Mouse (Mus musculus): ENCODE measurements around the gene Gm49450. TPM values are rescaled to one million over a fixed set of nuclear protein-coding genes. Genes with fewer than 3 reads are reported as not detected.
A peak's percentile ranks its signal among the peaks of the same experiment; 100 is the strongest.

The Gm49450 gene
- polyA plus RNA-seq (2016; fragmentation: Nextera tagmentation; extraction: Ambion mirVana), result not detected in 2 replicates

GRCm38 (mm10) chr15:98953401-98954356 lies at the start of gene Gm49450, which contains the start of gene Tuba1a:
Gene Gm49450, minus strand, starts transcription at chr15:98953551.
Gene Tuba1a, minus strand, starts transcription at chr15:98953703.
- WGBS, result 5% methylated on average over 28 of the region's 28 CpGs
- Histone ChIP-seq H3K4me3 (peak within 1 kb of the TSS; percentile 92), H3K36me3 (replicated peaks) (peaks cover 26% of the 10 kb centered on the region), H3K4me1 (peaks cover 24% of the 10 kb centered on the region), H3K27me3 (replicated peaks; ENCODE audit: low read depth, poor library complexity, severe bottlenecking) (no peaks in the 10 kb centered on the region), H3K27ac (replicated peaks) (peak within 1 kb of the TSS; percentile 98), H3K9me3 (no peaks in the 10 kb centered on the region)
- DNase-seq (ENCODE audit: low spot score), result peak; percentile 98

DNA sequence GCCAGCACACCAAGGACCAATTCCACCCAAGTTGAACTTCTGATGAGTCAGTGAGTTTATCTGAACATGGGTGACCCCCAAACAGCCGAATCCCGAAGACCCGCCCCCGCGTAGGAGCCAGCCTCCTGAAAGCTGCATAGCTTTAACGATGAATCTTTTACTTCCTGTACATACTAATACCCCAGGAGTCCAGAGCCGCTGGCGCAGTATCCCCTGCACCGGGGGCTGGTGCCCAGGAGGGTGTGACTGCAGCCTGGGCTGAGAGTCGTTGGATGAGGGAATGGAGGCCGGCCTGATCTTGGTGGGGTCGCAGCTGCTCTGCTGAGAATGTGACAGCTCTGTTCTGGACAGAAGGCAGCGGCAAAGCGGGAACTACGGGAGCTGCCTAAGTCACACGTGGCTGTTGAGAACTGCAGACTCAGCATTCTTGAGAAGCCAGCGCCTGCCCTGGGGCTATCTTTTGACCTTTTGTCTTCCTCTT lies 48.1 kb upstream of the Gm49450 start:
- Histone ChIP-seq H3K27me3 (replicated peaks; ENCODE audit: low read depth, poor library complexity, severe bottlenecking) (peaks cover 14% of the 10 kb centered on the region), H3K4me3 (peak overlapping the region; percentile 46), H3K27ac (replicated peaks) (peak overlapping the region; percentile 63), H3K36me3 (replicated peaks) (no peaks in the 10 kb centered on the region), H3K9me3 (no peaks in the 10 kb centered on the region), H3K4me1 (peaks cover 36% of the 10 kb centered on the region)
- peak; percentile 57 for DNase-seq (ENCODE audit: low spot score)
- 14% methylated on average over 17 of the region's 17 CpGs for WGBS

GRCm38 (mm10) chr15:99000535-99001283 lies 47.4 kb upstream of the Gm49450 start:
- Histone ChIP-seq H3K9me3 (no peaks in the 10 kb centered on the region), H3K4me3 (peak overlapping the region; percentile 46), H3K27me3 (replicated peaks; ENCODE audit: low read depth, poor library complexity, severe bottlenecking) (peaks cover 14% of the 10 kb centered on the region), H3K36me3 (replicated peaks) (no peaks in the 10 kb centered on the region), H3K4me1 (peaks cover 36% of the 10 kb centered on the region), H3K27ac (replicated peaks) (peak overlapping the region; percentile 63; the same call in 1 of the 2 replicates)
- peak; percentile 57 for DNase-seq (ENCODE audit: low spot score)
- WGBS, result 45% methylated on average over 14 of the region's 14 CpGs

- H3K4me3 ChIP-seq, result no peak overlapping the region
- H3K27ac ChIP-seq (replicated peaks), result no peak overlapping the region
- H3K36me3 ChIP-seq (replicated peaks), result no peaks in the 10 kb centered on the region
- no peak for DNase-seq (ENCODE audit: low spot score)
- 38% methylated on average over 6 of the region's 6 CpGs for WGBS
- peaks cover 14% of the 10 kb centered on the region for H3K27me3 ChIP-seq (replicated peaks; ENCODE audit: low read depth, poor library complexity, severe bottlenecking)
- H3K9me3 ChIP-seq, result no peaks in the 10 kb centered on the region
- H3K4me1 ChIP-seq, result peaks cover 36% of the 10 kb centered on the region
Observed at GRCm38 (mm10) chr15:98998775-98999157, 45.4 kb upstream of the Gm49450 start.

DNA sequence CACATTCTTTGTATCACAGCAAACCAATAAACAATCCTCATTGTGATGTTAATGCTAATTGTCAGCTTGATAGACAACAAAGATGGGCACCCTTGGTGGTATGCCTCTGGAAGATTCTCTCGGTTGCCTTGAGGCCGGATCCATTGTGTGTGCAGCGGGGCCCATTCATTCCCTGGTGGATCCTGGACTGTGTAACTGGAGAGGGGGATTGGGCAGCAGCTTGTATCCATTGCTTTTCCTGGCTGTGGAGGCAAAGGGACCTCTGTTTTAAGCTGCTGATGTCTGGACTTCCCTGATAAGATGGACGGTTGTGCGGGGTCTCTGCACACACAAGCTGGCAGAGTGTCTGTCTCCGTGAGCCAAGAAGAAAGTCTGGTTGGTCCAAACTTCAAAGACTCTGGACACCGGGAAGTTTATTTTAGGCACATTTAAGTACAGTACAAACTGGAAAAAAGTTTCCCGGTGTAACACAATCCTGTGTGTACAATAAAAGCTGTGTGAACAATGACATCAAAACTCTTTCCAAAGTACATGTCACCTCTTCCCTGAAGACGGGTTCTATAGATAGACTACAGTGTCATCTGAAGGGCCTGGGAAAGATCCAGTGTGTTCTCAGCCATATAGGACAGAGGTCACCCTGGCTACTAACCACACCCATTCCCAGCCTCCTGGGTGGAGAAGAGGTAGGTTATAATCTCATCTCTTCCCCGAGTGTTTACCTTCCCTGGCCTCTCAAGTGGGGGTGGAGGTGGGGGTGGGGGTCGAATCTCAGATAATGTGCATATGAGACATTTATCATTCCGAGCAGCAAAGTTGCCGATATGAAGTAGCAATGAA lies 44.8 kb upstream of the Gm49450 start:
- H3K4me1 ChIP-seq, result peaks cover 41% of the 10 kb centered on the region
- H3K36me3 ChIP-seq (replicated peaks), result no peaks in the 10 kb centered on the region
- H3K27ac ChIP-seq (replicated peaks), result peak overlapping the region; percentile 24; the same call in 1 of the 2 replicates
- no peak for DNase-seq (ENCODE audit: low spot score)
- H3K27me3 ChIP-seq (replicated peaks; ENCODE audit: low read depth, poor library complexity, severe bottlenecking), result peaks cover 14% of the 10 kb centered on the region
- H3K9me3 ChIP-seq, result no peaks in the 10 kb centered on the region
- H3K4me3 ChIP-seq, result no peak overlapping the region
- 57% methylated on average over 13 of the region's 13 CpGs for WGBS

GRCm38 (mm10) chr15:98996840-98997239 lies 43.5 kb upstream of the Gm49450 start:
- Histone ChIP-seq H3K4me3 (no peak overlapping the region), H3K4me1 (peaks cover 50% of the 10 kb centered on the region), H3K27me3 (replicated peaks; ENCODE audit: low read depth, poor library complexity, severe bottlenecking) (peaks cover 1% of the 10 kb centered on the region; the same call in 1 of the 2 replicates), H3K9me3 (no peaks in the 10 kb centered on the region), H3K27ac (replicated peaks) (no peak overlapping the region), H3K36me3 (replicated peaks) (no peaks in the 10 kb centered on the region)
- no peak for DNase-seq (ENCODE audit: low spot score)
- WGBS, result 63% methylated on average over 7 of the region's 7 CpGs

- DNase-seq (ENCODE audit: low spot score), result no peak
- Histone ChIP-seq H3K27ac (replicated peaks) (no peak overlapping the region), H3K9me3 (no peaks in the 10 kb centered on the region), H3K4me1 (peaks cover 51% of the 10 kb centered on the region), H3K4me3 (no peak overlapping the region), H3K36me3 (replicated peaks) (no peaks in the 10 kb centered on the region), H3K27me3 (replicated peaks; ENCODE audit: low read depth, poor library complexity, severe bottlenecking) (no peaks in the 10 kb centered on the region)
- 86% methylated on average over 9 of the region's 9 CpGs for WGBS
Observed at GRCm38 (mm10) chr15:98994957-98995520, 41.7 kb upstream of the Gm49450 start.

GRCm38 (mm10) chr15:98993865-98994264 lies 40.5 kb upstream of the Gm49450 start:
- 3% methylated on average over 11 of the region's 11 CpGs for WGBS
- H3K36me3 ChIP-seq (replicated peaks), result no peaks in the 10 kb centered on the region
- no peaks in the 10 kb centered on the region for H3K9me3 ChIP-seq
- no peaks in the 10 kb centered on the region for H3K27me3 ChIP-seq (replicated peaks; ENCODE audit: low read depth, poor library complexity, severe bottlenecking)
- peak; percentile 93 for DNase-seq (ENCODE audit: low spot score)
- peak overlapping the region; percentile 58; the same call in 1 of the 2 replicates for H3K4me3 ChIP-seq
- peak overlapping the region; percentile 94 for H3K27ac ChIP-seq (replicated peaks)
- peaks cover 63% of the 10 kb centered on the region for H3K4me1 ChIP-seq

DNA sequence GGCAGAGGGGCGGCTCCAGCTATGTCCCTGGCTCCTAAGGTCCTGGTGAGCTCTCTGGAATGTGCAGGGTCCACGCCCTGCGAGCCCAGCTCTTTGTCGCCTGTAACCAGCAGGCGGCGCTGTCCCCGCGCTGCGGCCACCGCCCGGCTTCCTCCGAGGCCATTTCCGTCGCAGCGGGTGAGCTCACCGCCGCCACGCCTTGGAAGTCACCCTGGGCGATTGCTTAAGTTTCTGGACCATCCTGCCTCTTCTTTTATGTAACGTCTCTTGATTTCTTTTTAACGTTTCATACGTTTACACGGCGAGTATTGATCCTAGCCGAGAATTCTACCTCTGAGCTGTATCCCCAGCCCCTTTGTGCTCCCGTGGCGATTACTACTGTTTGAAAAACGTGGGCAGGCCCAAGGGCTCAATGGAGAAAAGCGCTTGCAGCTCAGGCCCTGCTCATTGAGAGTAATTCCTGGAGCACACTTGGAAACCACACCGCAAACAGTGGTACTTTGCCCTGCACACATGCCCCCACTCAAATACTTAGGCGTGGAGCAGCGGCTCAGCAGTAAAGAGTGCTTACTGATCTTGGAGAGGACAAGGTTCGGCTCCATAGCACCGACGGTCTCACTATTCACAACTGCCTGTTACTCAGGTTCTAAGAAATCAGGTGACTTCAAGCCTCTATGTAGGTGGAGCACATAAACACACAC lies 39.9 kb upstream of the Gm49450 start:
- peaks cover 64% of the 10 kb centered on the region for H3K4me1 ChIP-seq
- no peaks in the 10 kb centered on the region for H3K9me3 ChIP-seq
- no peaks in the 10 kb centered on the region for H3K27me3 ChIP-seq (replicated peaks; ENCODE audit: low read depth, poor library complexity, severe bottlenecking)
- no peaks in the 10 kb centered on the region for H3K36me3 ChIP-seq (replicated peaks)
- 6% methylated on average over 35 of the region's 35 CpGs for WGBS
- H3K27ac ChIP-seq (replicated peaks), result peak overlapping the region; percentile 94
- peak overlapping the region; percentile 58 for H3K4me3 ChIP-seq
- peak; percentile 96 for DNase-seq (ENCODE audit: low spot score)

DNA sequence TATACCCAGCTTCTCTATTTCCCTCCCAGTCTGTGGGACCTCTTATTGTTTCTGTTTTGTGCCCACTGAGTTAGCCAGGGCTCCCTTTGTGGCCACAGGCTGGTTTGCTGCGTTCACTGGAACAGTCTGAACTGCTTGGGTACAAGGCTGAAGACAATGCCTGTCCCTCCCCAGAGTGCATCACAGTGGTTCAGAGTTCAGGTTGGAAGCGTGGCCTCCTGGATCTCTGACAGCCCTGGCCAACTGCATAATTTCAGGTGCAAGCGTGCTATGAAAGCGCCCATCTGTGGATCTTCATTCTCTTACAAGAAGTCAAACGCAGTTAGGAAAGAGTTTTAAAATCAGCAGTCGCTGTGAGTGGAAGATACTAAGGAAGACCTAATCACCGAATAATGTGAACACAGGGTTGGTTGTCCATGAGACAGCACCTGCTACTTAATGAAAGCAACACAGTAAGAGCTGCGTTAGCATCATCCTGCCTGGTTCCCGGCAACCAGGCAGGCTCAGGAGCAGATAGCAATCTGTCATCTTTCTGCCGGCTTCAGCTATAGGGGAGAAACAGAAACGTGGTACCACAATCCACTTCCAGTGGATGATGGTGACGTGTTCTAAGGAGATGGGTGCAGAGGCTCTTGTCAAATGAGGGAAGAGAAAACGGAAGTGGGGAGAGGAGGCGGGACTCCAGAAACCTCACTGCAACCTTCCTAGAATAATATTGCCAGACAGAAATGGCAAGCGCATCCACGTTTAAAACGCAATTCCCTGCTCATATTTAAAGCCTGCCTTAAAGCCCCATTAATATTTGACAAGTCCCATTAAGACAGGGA lies 38.9 kb upstream of the Gm49450 start:
- peaks cover 64% of the 10 kb centered on the region for H3K4me1 ChIP-seq
- peak overlapping the region; percentile 94 for H3K27ac ChIP-seq (replicated peaks)
- peak; percentile 38 for DNase-seq (ENCODE audit: low spot score)
- peak overlapping the region; percentile 58 for H3K4me3 ChIP-seq
- no peaks in the 10 kb centered on the region for H3K36me3 ChIP-seq (replicated peaks)
- no peaks in the 10 kb centered on the region for H3K9me3 ChIP-seq
- H3K27me3 ChIP-seq (replicated peaks; ENCODE audit: low read depth, poor library complexity, severe bottlenecking), result no peaks in the 10 kb centered on the region
- WGBS, result 32% methylated on average over 17 of the region's 17 CpGs
